Mouse (Mus musculus) adrenal gland, postnatal 4 days (tissue): ENCODE data around the gene Ints2. TPM values are rescaled to one million over a fixed set of nuclear protein-coding genes. Genes with fewer than 3 reads are reported as not detected.
"Not testable (repeated sequence)": the region's sequence is repeated elsewhere in the genome, so short reads cannot be mapped to it uniquely, and the experiment has no call there.

ENCODE experiments used
- DNase-seq, 2 experiments: peaks; one replicate each; pipeline ENCODE4 v3.0.0; 2021 to 2022; ENCODE audit warnings: low spot score in 2 of 2, mixed read lengths in 2 of 2
- long read RNA-seq, 2 experiments: library from polyadenylated mRNA; stranded (forward); transcript quantifications; one replicate each; pipeline ENCODE4 v2.0.0; 2021
- total RNA-seq, 2 experiments: library from RNA; stranded (reverse); gene quantifications; 2 replicates each; pipeline ENCODE4 v1.2.3; 2021

Ints2 gene
- 10 to 100 TPM; 24.8 to 26.4 TPM for total RNA-seq
- long read RNA-seq, experiment 1, partial matches to known transcripts = 2 of 6 reads
- long read RNA-seq, experiment 1, other reads (novel, unspliced or antisense) = 4 of 6 reads
- long read RNA-seq, experiment 2, full-length matches to known transcripts = 5 of 13 reads
- long read RNA-seq, experiment 2, partial matches to known transcripts = 5 of 13 reads
- long read RNA-seq, experiment 2, other reads (novel, unspliced or antisense) = 3 of 13 reads

DNA sequence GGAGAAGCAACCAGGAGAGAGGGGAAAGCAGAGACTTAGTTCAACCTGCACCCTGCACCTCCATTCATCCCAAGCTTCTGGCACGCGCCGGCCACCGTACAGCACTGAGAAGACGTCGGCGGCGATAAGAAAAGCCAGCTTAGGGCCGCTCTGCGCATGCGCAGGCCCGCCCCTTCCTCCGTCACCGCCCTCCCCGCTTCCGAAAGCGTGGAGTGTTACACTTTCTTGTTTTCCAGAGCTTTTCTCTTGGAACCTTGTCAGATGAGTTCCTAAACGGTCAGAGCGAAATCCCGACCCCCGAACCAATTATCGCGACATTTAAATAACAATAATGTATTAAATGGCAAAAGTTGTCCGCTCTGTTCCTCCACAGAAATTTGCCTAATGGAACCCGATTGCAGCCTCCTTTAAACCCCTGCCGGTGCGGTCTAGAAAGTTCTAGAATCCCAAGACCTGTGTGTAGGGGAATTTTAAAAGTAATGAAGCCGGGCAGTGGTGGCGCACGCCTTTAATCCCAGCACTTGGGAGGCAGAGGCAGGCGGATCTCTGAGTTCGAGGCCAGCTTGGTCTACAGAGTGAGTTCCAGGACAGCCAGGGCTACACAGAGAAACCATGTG, at the start of gene Ints2:
TSS of gene Ints2 (minus strand) at position 116 of the 617 bp plus-strand sequence.
- DNase-seq = peak; percentile 88 to 92

DNA sequence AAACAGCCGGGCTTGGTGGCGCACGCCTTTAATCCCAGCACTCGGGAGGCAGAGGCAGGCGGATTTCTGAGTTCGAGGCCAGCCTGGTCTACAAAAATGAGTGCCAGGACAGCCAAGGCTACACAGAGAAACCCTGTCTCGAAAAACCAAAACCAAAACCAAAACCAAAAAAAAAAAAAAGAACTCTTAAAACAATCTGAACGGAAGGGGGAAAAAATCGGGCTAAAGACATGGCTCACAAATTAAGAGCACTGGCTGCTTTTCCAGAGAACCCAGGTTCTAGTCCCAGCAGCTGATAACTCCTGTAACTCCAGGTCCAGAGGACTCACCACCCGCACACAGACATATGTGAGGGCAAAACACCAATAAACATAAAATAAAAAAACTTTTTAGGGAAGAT, 34.8 kb upstream of the Ints2 start:
- DNase-seq = not testable (repeated sequence)

DNA sequence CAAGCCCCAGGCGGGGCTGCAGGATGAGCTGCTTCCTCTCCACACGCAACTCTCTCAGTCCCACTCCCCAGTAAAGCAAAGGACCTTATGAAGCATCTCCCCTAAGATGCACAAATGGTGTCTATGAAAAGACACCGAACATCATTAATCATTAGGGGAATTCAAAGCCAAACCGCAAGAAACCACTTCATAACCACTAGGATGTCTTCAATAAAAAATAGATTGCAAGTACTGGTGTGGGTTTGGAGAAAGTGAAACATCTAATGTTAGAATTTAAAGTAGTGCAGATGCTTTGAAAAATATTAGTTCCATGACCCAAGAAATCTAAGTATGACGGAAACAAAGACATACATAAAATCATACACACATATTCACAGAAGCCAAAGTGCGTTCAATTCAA, 34.3 kb upstream of the Ints2 start:
- DNase-seq = no peak

DNA sequence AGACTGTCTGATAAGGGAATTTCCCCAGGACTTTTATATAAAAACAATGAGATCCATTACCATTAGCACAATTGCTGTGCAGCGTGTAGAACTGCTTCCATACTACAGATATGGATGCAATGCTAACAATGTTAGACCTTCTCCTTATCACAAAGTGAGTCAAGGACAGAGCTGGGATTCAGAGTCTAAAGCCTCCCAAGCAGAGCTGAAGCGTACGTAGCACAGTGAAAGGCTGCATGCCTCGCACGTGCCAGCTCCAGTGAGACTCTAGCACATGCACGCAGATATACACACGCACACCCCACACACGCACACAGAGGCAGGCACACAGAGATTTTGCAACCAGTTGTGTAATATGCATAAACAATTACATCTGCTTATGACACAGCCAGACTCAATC, 28.4 kb upstream of the Ints2 start:
- no peak for DNase-seq

DNA sequence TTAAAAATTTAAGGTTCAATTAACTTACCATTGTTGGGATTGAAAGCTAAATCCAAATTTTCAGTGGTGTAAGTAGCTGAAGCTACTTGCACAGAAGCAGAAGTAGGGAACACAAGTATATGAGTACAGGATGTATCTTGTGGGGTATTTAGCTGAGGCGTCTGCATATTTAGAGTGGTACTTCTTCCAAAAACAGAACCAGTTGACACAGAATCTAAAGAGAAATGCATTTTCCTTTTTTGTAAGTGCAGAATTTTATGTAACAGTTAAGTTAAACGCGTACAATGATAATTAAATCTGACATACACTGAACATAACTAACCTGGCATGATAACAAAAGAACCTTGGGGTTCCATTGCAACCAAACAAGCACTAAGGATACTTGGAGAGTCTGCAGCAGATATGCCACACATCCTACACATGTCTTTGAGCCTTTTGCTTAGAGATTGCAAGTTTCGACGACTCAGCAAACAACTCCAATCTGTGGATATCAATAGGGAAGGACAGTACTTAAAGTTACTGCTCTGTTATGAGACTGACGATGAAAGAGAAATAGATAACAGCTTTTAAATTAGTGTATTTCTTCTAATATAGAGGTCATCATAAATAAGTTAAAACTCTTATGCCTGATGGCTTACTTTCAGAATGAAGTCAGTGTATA, 21.2 kb upstream of the Ints2 start:
- no peak for DNase-seq

DNA sequence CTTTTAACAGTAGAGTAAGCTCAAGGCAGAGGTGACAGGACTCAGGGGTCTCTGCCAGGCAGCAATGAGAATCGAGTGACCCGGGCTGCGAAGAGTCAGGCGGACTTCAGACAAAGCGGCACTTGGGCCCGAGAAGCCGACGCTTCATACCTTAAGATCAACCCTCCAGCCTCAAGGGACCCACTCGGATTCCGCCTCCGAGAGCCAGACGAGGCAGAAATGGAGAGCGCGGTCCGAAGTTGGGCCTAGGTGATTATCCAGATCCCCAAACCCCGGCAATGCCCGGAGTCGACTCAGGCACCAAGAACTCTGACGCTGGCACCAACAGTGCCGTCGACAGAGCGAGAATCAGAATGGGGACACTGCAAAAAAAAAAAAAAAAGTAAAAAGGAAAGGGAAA, 321 bp downstream of the Ints2 start:
- DNase-seq = peak in 1 of 2 experiments; percentile 9

DNA sequence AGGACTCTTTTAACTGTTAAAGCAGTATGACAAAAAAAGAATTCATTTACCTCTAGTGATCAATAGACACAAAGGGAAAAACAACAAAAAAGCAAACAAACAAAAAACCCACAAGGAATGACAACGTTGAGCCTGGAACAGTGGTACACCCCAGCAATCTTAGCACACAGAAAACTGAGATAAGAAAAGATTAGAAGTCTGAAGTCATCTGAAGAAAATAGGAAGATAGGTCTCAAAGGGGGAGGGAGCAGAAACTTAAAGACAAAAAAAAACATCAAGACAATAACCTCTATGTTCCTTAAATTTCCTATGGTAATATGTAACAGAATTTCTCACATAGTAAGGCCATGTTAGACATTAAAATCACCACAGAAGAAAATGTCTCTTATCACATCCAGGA, 4.0 kb downstream of the Ints2 start:
- no peak for DNase-seq

DNA sequence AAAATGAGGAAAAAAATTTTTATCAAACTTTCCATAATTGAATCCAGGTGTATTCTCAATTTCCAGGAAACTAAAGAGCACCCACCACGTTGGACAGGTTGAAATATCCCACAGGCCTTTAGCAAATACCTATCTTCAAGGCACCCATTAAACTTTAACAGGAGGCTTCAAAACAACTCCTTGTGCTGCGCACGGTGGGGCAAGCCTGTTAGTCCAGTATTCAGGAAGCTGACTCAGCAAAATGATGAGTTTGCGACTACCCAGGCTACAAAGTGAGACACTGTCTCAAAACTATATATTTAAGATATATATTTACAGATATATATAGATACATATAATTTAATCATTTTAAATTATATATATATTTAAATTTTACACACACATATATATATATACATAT, 24.9 kb downstream of the Ints2 start:
- DNase-seq = no peak

DNA sequence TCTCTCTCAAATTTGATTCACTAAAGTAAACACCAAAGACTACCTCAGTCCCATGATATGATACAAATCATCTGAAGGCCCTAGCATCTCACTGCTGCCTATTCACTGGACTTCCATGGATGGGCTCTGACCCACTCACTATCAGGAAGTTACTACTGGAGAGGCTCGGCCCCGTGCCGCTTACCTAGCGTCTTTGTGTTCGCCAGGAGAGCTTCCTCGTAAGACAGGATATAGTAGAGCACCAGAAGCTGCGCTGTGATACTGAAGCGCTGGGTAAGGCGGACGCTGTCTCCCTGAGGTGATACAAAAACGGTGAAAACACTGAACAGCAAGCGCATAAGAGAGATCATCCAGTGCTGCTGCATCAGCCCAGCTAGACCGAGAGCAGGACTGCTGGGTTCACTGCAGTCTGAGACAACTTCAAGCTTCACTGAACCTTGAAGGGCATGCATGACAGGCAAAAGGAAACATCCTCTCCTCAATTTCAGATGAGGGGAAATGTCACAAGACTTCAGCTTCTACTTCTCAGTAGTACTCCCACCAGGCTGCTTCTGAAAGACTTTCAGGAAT, 25.5 kb downstream of the Ints2 start:
- DNase-seq = no peak

DNA sequence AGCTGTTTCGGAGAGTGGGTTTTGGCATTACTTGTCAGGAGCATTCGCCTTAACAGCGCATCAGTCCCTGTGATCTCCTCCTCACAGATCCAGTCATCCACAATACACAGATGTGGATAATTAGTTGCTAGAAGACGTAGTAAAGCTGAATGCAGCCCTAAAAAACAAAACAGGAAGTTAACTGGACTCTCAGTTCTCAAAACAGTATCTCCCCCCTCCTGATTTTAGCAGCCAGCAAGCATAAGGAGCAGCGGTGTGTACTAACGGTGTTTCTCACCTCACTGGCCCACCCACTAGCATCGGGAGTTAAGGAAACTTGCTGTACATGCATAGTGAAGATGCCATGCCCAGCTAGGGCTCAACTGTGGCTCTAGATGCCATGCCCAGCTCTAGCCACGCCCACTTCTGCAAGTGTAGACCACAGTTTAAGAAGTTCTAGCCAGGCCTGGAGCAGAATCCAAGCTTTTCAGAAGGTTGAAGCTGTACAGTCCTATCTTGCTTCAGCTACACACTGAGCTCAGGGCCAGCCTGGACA, 30.7 kb downstream of the Ints2 start:
- no peak for DNase-seq

DNA sequence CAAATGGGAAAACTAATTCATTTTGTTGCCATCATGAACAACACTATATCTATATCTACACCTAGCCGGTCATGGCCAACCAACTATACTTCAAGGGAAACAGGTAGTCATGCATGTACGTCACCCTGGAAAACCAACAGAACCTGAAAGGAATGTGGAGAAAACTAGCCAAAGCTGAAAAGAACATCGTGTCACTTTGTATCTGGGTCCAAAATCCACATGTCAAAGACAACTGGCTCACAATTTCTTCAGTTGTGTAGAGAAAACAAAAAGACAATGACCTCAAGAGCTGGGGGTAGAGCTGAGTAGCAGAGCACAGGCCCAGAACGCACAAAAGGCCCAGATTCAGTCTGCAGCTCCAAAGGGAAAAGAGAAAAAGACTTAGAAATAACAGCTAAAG, 31.6 kb downstream of the Ints2 start:
- DNase-seq = no peak

DNA sequence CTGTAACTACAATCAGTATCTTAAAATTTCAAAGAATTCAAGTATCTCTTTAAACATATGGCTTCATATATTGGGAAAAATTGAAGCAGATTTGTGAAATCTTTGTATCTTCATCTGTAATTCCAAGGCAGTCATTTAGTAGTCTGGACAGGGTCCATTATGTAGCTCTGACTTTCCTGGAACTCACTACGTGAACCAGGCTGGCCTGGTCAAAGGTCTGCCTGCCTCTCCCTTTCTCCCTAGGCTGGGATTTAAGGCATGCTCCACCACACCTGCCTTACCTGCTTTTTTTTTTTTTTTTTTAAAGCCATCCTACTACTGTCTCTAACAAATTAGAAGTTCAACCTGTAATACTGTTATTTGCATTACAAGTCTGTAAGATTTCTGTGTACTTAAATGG, 45.6 kb downstream of the Ints2 start:
- DNase-seq = no peak

DNA sequence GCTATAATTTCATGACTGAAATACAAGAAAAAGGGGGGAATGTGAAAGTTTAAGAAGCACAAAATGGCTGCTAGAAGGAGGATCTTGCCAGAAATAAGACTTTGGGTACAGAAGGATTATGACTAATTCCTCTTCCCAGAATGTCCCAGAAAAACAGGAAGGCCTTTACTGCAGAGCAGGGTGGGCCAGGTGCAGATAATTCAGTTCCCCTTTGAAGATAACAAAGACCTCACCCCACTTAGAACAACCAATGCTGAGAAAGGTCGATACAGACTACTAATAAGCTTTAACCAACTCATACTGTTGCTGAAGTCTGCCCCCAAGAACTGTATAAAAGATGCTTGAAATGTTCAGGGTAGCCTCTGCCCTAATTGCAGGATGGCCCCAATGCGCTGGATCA, 48.3 kb downstream of the Ints2 start:
- no peak for DNase-seq

DNA sequence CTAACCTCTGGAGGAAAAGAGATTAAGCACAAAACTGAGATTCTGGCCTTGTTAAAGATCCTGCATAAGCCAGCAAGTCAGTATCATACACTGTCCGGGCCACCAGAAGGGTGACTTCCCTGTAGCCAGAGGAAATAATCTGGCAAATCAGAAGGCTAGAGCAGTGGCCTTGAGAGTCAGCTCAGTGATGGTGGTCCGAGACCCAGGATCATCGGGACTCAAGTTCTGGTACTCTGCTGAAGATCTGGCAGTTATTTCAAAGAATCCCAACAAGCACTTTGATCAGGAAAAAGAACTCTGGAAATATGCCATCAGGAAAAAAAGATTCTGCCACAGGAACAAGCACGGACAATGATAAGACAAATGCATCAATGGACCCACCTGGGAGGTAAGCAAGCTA, 51.5 kb downstream of the Ints2 start:
- DNase-seq = no peak

DNA sequence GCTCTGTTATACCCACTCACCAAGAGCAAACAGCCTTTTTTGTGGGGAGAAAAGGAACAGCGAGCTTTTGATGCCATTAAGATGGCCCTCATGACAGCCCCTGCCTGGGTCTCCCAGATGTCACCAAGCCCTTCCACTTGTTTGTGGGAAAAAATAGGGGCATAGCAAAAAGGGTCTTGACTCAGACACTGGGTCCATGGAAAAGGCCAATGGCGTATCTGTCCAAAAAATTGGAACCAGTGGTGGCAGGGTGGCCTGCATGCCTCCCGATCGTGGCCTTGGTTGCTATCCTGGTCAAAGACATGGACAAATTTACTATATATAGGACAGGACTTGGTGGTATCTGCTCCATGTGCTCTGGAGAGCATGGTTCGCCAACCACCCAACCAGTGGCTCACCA, 52.3 kb downstream of the Ints2 start:
- DNase-seq = no peak

DNA sequence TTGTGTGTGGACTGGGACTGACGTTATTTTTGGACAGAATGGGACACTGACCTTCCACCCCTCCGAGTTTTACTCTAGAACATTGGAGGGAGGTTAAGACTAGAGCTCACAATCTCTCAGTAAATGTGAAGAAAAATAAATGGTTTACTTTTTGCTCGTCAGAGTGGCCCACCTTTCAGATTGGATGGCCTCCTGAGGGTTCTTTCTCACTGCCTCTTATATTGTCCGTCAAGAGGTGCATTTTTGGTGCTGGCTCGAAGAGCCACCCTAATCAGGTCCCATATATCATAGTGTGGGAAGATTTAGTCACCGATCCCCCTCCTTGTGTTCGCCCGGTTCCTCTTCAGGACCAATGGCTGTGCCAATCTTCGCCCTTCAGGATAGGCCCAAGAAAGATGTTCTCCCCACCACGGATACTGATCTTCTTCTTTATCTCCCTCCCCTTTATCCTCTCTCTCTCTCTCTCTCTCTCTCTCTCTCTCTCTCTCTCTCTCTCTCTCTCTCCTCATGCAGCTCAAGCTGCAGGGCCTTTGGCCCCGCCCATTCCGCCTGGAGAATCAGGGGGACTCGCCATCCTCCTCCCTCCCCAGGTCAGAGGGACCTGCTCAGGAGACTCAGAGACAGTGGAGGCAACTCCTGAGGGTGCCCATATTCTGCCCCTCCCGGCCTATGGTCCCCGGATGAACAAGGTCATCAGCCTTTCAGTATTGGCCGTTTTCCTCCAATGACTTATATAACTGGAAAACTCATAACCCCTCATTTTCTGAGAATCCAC, 55.3 kb downstream of the Ints2 start:
- DNase-seq = no peak

DNA sequence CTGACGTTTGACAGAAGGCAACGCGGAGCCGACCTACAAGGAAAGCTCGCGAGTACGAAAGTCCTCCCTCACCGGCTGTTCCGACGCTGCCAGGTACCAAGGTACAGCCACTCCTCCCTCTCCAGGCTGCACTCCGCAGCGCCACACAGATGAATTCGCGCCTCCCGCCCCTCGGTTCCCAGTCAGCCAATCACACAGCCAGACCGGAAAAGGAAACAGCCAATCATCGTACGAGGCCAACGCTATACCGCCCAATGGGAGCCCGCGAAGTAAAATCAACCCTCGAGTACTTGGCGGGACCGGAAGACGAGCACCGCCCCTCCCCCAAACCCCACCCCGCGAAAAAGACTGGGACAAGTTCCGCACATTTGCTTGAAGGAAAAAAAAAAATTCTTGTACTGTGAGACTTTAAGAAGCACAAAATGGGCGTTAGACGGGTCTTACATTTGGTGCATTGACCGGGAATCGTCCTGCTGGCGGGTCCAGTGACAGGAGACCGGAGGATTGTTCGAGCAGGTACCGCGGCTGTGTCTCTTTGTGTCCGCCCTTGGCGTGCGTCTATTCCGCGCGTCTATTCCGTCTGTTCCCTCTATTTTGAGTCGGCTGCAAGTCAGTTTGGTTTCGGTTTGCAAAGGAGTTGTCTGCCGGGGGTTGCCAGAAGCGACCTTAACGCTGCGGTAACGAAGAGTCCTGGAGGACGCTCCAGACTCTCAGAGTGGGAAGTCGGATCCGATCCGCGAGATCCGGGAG, 56.2 kb downstream of the Ints2 start, which contains the start of gene Brip1:
TSS of gene Brip1 (minus strand) at position 157 of the 750 bp plus-strand sequence.
- peak; percentile 72 to 85 for DNase-seq

DNA sequence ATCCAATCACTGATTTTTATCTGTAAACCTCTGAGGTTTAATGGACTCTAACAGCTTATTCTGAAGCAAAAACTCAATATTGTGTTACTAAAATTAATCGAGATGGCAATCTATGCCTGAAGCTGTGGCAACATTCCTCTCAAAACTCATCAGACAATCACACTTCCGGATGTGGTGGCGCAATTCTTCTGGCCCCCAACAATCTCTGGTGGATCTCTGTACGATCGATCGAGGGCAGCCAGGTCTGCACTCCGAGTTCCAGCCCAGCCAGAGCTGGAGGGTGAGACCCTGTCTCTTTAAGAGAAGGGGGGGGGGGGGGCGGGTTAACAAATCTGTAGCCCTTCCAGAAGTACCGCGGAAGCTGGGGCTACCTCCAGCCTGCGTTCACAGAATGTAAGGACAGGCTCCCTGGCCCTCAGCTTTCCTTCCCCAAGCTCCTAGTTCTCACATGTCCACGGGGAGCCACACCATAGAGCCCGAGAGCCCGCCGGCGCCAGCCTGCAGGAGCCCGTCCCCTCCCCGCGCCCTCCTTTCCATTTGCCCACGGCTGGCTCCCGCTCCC, 56.8 kb downstream of the Ints2 start:
- DNase-seq = peak in 1 of 2 experiments; percentile 12

DNA sequence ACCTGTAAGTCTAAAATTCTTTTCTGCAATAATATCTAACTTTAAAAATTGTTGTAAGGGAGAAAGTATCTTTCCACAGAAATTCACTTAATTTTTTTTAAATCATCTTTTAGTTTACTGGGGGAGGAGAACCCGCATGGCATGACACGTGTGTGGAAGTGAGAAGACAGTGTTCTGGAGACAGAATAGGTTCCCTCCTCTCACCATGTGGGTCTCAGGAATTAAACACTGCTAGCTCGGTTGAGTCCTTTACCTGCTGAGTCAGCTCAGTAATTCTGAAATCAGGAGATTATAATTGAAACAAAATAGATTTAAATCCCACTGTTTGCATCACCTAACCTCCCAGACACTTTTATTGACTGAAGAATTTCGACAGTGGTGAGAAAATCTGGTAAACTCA, 57.6 kb downstream of the Ints2 start:
- no peak for DNase-seq

DNA sequence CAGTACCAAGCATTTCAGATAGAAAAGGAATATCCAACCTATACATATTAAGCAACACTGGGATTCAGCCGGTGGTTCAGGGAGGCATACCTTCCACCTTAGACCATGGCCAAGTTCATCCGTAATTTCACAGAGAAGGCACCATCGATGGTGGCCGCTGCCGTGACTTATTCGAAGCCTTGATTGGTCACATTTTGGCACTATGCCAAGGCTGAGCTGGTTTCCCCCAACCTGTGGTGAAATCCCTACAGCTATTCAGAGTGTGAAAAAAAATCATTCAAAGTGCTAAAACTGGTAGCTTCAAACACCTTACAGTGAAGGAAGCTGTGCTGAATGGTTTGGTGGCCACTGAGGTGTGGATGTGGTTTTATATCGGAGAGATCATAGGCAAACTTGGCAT, 72.2 kb downstream of the Ints2 start:
- DNase-seq = not testable (repeated sequence)
